In the genomic region with DNA sequence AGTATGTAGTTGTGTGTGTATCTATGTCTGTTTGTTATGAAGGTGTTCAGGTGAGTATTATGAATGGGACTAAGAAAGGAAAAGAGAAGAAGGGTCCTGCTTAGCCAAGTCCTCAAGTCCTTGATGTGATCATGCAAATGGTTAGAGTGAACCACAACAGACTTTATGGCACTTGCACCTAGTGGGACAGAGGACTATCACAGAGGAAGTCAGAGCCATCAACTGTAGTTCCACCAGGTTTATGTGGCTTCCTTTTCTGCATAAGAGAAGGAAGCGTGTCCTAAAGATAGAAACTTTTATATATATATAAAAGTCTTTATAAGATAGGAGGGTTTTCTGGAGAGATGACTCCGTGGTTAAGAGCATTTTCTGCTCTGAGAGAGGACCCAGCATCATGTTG, we compare ENCODE assay signal across 23 mouse cellular contexts. TPM values are rescaled to one million over a fixed set of nuclear protein-coding genes. Genes with fewer than 3 reads are reported as not detected.
A peak's percentile ranks its signal among the peaks of the same experiment; 100 is the strongest.
DNase-seq lines count a peak whose midpoint lies in the region; ATAC-seq lines count a peak whose summit lies in the region.
"Had no signal": no experiment of that assay in that cellular context is flagged by ENCODE, and none has a peak within 500 bp of the region (broad histone marks: within the 10 kb centered on the region; RNA-seq: fewer than 3 reads in every experiment).

No protein-coding gene starts in this region.

- H3K4me2 ChIP-seq in kidney, embryonic 15.5 days = no peak overlapping the region
- no peak overlapping the region for H3K4me2 ChIP-seq in forebrain, embryonic 15.5 days (replicated peaks)
- H3K4me2 ChIP-seq: embryonic facial prominence, embryonic 13.5 days; midbrain, embryonic 15.5 days had no signal

- H3K4me1 ChIP-seq in kidney, embryonic 15.5 days = peaks cover 11% of the 10 kb centered on the region; the same call in 1 of the 2 replicates
- no peaks in the 10 kb centered on the region for H3K4me1 ChIP-seq in forebrain, embryonic 15.5 days
- H3K4me1 ChIP-seq: midbrain, embryonic 15.5 days had no signal

- H3K36me3 ChIP-seq in kidney, embryonic 15.5 days = no peaks in the 10 kb centered on the region
- no peaks in the 10 kb centered on the region for H3K36me3 ChIP-seq in macrophage (ENCODE audit: inconsistent target)
- H3K36me3 ChIP-seq in forebrain, embryonic 15.5 days = no peaks in the 10 kb centered on the region
- H3K36me3 ChIP-seq: embryonic facial prominence, embryonic 13.5 days; forebrain, embryonic 10.5 days; G1E; midbrain, embryonic 15.5 days had no signal

- no peaks in the 10 kb centered on the region for H3K27me3 ChIP-seq in kidney, embryonic 15.5 days
- H3K27me3 ChIP-seq in forebrain, embryonic 15.5 days = no peaks in the 10 kb centered on the region
- H3K27me3 ChIP-seq: embryonic facial prominence, embryonic 13.5 days; midbrain, embryonic 15.5 days had no signal

- no peak for ATAC-seq in kidney, embryonic 15.5 days (replicated peaks; ENCODE audit: low FRiP score)
- no peak for ATAC-seq in forebrain, embryonic 15.5 days (replicated peaks)
- ATAC-seq: forebrain, postnatal 0 days; hindbrain, embryonic 16.5 days; midbrain, embryonic 15.5 days had no signal

- no peak overlapping the region for H3K9ac ChIP-seq in kidney, embryonic 15.5 days
- H3K9ac ChIP-seq in forebrain, embryonic 15.5 days (replicated peaks) = no peak overlapping the region
- H3K9ac ChIP-seq: embryonic facial prominence, embryonic 13.5 days; forebrain, postnatal 0 days; liver, embryonic 14.5 days; midbrain, embryonic 15.5 days had no signal

- H3K4me3 ChIP-seq in kidney, embryonic 15.5 days (replicated peaks) = no peak overlapping the region
- H3K4me3 ChIP-seq in macrophage (ENCODE audit: inconsistent target) = no peak overlapping the region
- H3K4me3 ChIP-seq in forebrain, embryonic 15.5 days = no peak overlapping the region
- H3K4me3 ChIP-seq: embryonic facial prominence, embryonic 13.5 days; forebrain, embryonic 10.5 days; midbrain, embryonic 15.5 days had no signal

- no peaks in the 10 kb centered on the region for H3K79me2 ChIP-seq in macrophage (ENCODE audit: inconsistent target)

- no peak for DNase-seq in kidney, adult 9 months
- peak; percentile 17 for DNase-seq in 3134 (ENCODE audit: extremely low read depth, insufficient read length, low spot score)
- peak; percentile 23 to 35 for DNase-seq in B cell, adult 2 months
- no peak for DNase-seq in urinary bladder, postnatal 10 days (ENCODE audit: low spot score)
- no peak for DNase-seq in kidney, adult 18-20 months
- DNase-seq: adrenal gland, adult 8-10 months; cerebellum, adult 8-10 months; cerebellum, postnatal 36 days; forebrain, postnatal 0 days; layer of hippocampus, adult 9-11 months; liver; lung, adult 2 months; thymus, adult 2 months; thymus, postnatal 36 days had no signal

- 0 out of 2 replicates have a peak overlapping the region, but pooled peaks have one; percentile 9 for H3K27ac ChIP-seq in kidney, embryonic 15.5 days
- H3K27ac ChIP-seq in macrophage = peak overlapping the region; percentile 73
- no peak overlapping the region for H3K27ac ChIP-seq in forebrain, embryonic 15.5 days (replicated peaks)
- H3K27ac ChIP-seq: embryonic facial prominence, embryonic 13.5 days; forebrain, embryonic 10.5 days; liver, embryonic 14.5 days; midbrain, embryonic 15.5 days had no signal

- H3K9me3 ChIP-seq in kidney, embryonic 15.5 days (replicated peaks) = no peaks in the 10 kb centered on the region
- H3K9me3 ChIP-seq in forebrain, embryonic 15.5 days = no peaks in the 10 kb centered on the region
- H3K9me3 ChIP-seq: embryonic facial prominence, embryonic 13.5 days; forebrain, embryonic 10.5 days; G1E; midbrain, embryonic 15.5 days had no signal

- WGBS in kidney, embryonic 15.5 days = 78% methylated on average over 2 of the region's 2 CpGs
- WGBS in macrophage (ENCODE audit: missing documents) = 0% methylated on average over 1 of the region's 2 CpGs
- 88% methylated on average over 2 of the region's 2 CpGs for WGBS in forebrain, embryonic 15.5 days

RNA-seq across cellular contexts. Expression of gene St3gal5, which starts 46.1 kb away (rescaled TPM):
- 35.2 and 36.3 TPM in 2 replicates for polyA plus RNA-seq in kidney, embryonic 15.5 days (2015; fragmentation: Nextera tagmentation; extraction: Ambion mirVana)
- total RNA-seq in macrophage (2018; cell fraction: chromatin; rRNA removed) = 100 to 1,000 TPM in 2 of 26 experiments, 10 to 100 TPM in 21, 1 to 10 TPM in 3; 6.6 to 157 (median 26.2) TPM
- total RNA-seq in macrophage (2018; cell fraction: cytosol; rRNA removed) = 100 to 1,000 TPM in 1 of 26 experiments, 10 to 100 TPM in 25; 16.9 to 133 (median 47.2) TPM
- total RNA-seq in macrophage (2018; cell fraction: nucleus; rRNA removed) = 100 to 1,000 TPM in 4 of 26 experiments, 10 to 100 TPM in 22; 13.1 to 212 (median 57.6) TPM
- polyA plus RNA-seq in macrophage (2018) = 13.3 to 105 TPM (median 18.9 TPM) in 3 replicates
- 49.0 and 50.9 TPM in 2 replicates for polyA plus RNA-seq in forebrain, embryonic 15.5 days (2015; fragmentation: Nextera tagmentation; extraction: Ambion mirVana)

Comparison
In these comparisons a context has a peak if more than half of its experiments do, and no peak if none do; other contexts are left out.
1. DNase-seq: peak in 3134 (single experiment) and B cell, adult 2 months (2 of 2); none in kidney, adult 9 months (single experiment), urinary bladder, postnatal 10 days (single experiment) and kidney, adult 18-20 months (single experiment).